Mouse (Mus musculus) gastrocnemius, postnatal 25 days (tissue): ENCODE results near the gene Pmvk. TPM values are rescaled to one million over a fixed set of nuclear protein-coding genes. Genes with fewer than 3 reads are reported as not detected.

Experiments used
- DNase-seq: peaks from one replicate; pipeline ENCODE4 v3.0.0; 2022
- total RNA-seq, 2 experiments: library from RNA; stranded (reverse); gene quantifications; 1 replicate in 1 of 2; 2 replicates in 1 of 2; pipeline ENCODE4 v1.2.3; 2021

The Pmvk gene
- total RNA-seq, 2 experiments from 2014 or later: 5.3 to 7.4 TPM

- no peak for DNase-seq
Measured at GRCm38 (mm10) chr3:89479055-89479454, 24.7 kb downstream of the Pmvk start.

- DNase-seq: no peak
Measured at GRCm38 (mm10) chr3:89481488-89481887, 27.1 kb downstream of the Pmvk start.

GRCm38 (mm10) chr3:89482249-89482648 is 27.9 kb downstream of the Pmvk start:
- DNase-seq: no peak

GRCm38 (mm10) chr3:89484766-89485524 is 30.6 kb downstream of the Pmvk start:
- DNase-seq: peak; percentile 69

GRCm38 (mm10) chr3:89486111-89486510 is 31.8 kb downstream of the Pmvk start:
- no peak for DNase-seq

- no peak for DNase-seq
Measured at GRCm38 (mm10) chr3:89486916-89487702, 32.8 kb downstream of the Pmvk start.

- DNase-seq: no peak
Measured at GRCm38 (mm10) chr3:89490790-89491189, 36.4 kb downstream of the Pmvk start.

- DNase-seq: no peak
Measured at GRCm38 (mm10) chr3:89491559-89491958, 37.2 kb downstream of the Pmvk start.

- DNase-seq: no peak
Measured at GRCm38 (mm10) chr3:89492701-89493151, 38.4 kb downstream of the Pmvk start.

GRCm38 (mm10) chr3:89494630-89495029 is 40.3 kb downstream of the Pmvk start:
- DNase-seq: no peak

GRCm38 (mm10) chr3:89496366-89496765 is 42.0 kb downstream of the Pmvk start:
- no peak for DNase-seq

GRCm38 (mm10) chr3:89499696-89500095 is 45.4 kb downstream of the Pmvk start:
- DNase-seq: no peak

- DNase-seq: no peak
Measured at GRCm38 (mm10) chr3:89501486-89501885, 47.1 kb downstream of the Pmvk start.

GRCm38 (mm10) chr3:89502551-89502950 is 48.2 kb downstream of the Pmvk start:
- no peak for DNase-seq

- no peak for DNase-seq
Measured at GRCm38 (mm10) chr3:89508041-89508440, 53.7 kb downstream of the Pmvk start.

GRCm38 (mm10) chr3:89510979-89511378 is 56.6 kb downstream of the Pmvk start:
- DNase-seq: no peak

GRCm38 (mm10) chr3:89511400-89511799 is 57.1 kb downstream of the Pmvk start:
- no peak for DNase-seq

GRCm38 (mm10) chr3:89512225-89512624 is 57.9 kb downstream of the Pmvk start:
- no peak for DNase-seq

- DNase-seq: no peak
Measured at GRCm38 (mm10) chr3:89515444-89515843, 61.1 kb downstream of the Pmvk start.

- DNase-seq: no peak
Measured at GRCm38 (mm10) chr3:89516321-89516720, 62.0 kb downstream of the Pmvk start.
